Mouse (Mus musculus) neural tube, embryonic 15.5 days (tissue): ENCODE data around the gene Alkbh7. TPM values are rescaled to one million over a fixed set of nuclear protein-coding genes. Genes with fewer than 3 reads are reported as not detected.

Experiments used
- ATAC-seq: fragments of 200-750 bp; cut with Nextera tagmentation; 2 replicates; pipeline ENCODE4 v1.8.0; 2017; ENCODE audit warnings: mild to moderate bottlenecking, moderate TSS enrichment, moderate library complexity; ENCODE audit not compliant: low FRiP score
- H3K27ac ChIP-seq: fragments of 300-500 bp; sonication (generic); replicated peaks from 2 replicates; pipeline ENCODE4 v1.5.1; 2015; ENCODE audit warnings: mild to moderate bottlenecking, inconsistent platforms
- H3K27me3 ChIP-seq: fragments of 300-500 bp; sonication (generic); replicated peaks from 2 replicates; pipeline ENCODE4 v1.6.1; 2015; ENCODE audit warnings: inconsistent platforms
- H3K36me3 ChIP-seq: fragments of 300-500 bp; sonication (generic); 2 replicates; pipeline ENCODE4 v1.6.1; 2015; ENCODE audit warnings: inconsistent platforms
- H3K4me1 ChIP-seq: fragments of 300-500 bp; sonication (generic); 2 replicates; pipeline ENCODE4 v1.6.1; 2015; ENCODE audit warnings: inconsistent platforms
- H3K4me2 ChIP-seq: fragments of 300-500 bp; sonication (generic); 2 replicates; pipeline ENCODE4 v1.6.1; 2015; ENCODE audit warnings: inconsistent platforms, mild to moderate bottlenecking, moderate library complexity
- H3K4me3 ChIP-seq: fragments of 300-500 bp; sonication (generic); replicated peaks from 2 replicates; pipeline ENCODE4 v1.5.1; 2015; ENCODE audit warnings: mild to moderate bottlenecking, inconsistent platforms
- H3K9ac ChIP-seq: fragments of 300-500 bp; sonication (generic); replicated peaks from 2 replicates; pipeline ENCODE4 v1.6.1; 2015; ENCODE audit warnings: mild to moderate bottlenecking, inconsistent platforms
- H3K9me3 ChIP-seq: fragments of 300-500 bp; sonication (generic); replicated peaks from 2 replicates; pipeline ENCODE4 v1.6.1; 2016; ENCODE audit warnings: inconsistent platforms
- WGBS: fragments of 180-500 bp; shearing (Covaris S2); methylation state at CpG from one replicate; pipeline ENCODE4 v1.1.7; 2015; ENCODE audit warnings: mixed read lengths; 5-methylcytosine and 5-hydroxymethylcytosine counted together
- polyA plus RNA-seq: library from polyadenylated mRNA; unstranded; fragments of >200 nt; fragmentation: Nextera tagmentation; extraction: Ambion mirVana; gene quantifications from 2 replicates; pipeline ENCODE4 v1.2.1, GENCODE M21; 2015

Alkbh7 gene
- polyA plus RNA-seq, 1 experiment from 2014 or later: 59.4 TPM

DNA sequence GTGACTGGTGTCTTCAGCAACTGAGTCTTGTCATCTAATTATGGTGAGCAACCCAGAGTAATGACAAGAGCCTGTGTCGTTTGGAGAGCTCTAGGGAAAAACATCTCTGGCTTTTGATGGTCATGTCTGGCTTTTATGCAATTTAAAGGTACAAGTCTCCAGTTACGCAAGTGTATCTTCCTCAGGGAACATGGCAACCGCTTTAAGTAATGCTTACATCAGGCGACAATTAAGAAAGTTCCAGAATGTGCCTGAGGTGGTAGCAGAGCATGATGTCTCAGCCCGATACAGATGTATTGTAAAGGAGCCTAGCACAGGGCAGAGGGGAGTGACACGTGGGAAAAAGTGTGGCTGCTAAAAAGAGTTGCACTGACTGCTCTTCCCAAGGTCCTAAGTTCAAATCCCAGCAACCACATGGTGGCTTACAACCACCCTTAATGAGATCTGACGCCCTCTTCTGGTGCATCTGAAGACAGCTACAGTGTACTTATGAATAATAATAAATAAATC, 8.2 kb upstream of the Alkbh7 start:
- Histone ChIP-seq H3K9me3 (no peaks in the 10 kb centered on the region), H3K36me3 (peaks cover 18% of the 10 kb centered on the region), H3K4me3 (peak overlapping the region; percentile 91), H3K27me3 (no peaks in the 10 kb centered on the region), H3K4me2 (peak overlapping the region; percentile 81), H3K27ac (peak overlapping the region; percentile 86), H3K4me1 (peaks cover 22% of the 10 kb centered on the region), H3K9ac (peak overlapping the region; percentile 89; the same call in 1 of the 2 replicates)
- ATAC-seq: no peak
- WGBS: 69% methylated on average over 7 of the region's 7 CpGs

GRCm38 (mm10) chr17:56989467-56990114, 7.5 kb upstream of the Alkbh7 start:
- Histone ChIP-seq H3K4me3 (peak overlapping the region; percentile 91), H3K4me2 (peak overlapping the region; percentile 81), H3K36me3 (peaks cover 24% of the 10 kb centered on the region), H3K9me3 (no peaks in the 10 kb centered on the region), H3K4me1 (peaks cover 22% of the 10 kb centered on the region), H3K27ac (peak overlapping the region; percentile 86), H3K9ac (peak overlapping the region; percentile 89), H3K27me3 (no peaks in the 10 kb centered on the region)
- ATAC-seq: peak; percentile 94
- 2% methylated on average over 25 of the region's 25 CpGs for WGBS

DNA sequence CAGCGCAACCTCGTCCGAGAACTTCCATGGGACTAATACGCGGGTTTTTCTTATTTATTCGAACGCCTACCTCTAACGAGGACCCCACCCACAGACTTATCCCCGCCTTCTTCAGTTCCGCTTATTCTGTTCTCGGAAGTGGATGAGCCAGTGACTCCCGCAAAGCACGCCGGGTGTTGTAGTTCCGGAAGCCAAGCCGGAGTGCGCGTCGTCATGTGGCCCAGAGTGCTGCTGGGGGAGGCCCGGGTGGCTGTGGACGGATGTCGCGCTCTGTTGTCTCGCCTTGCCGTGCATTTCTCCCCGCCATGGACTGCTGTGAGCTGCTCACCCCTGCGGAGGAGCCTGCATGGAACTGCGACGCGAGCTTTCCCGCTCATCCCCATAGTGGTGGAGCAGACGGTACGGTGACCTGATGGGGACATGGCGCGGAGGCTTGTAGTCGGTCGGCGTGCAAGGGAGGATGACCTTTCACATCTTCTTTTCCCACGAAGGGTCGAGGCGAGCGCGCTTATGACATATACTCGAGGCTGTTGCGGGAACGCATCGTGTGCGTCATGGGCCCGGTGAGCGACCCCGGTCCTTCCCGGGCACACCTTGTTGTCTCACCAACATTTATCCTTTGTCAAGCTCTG, 6.9 kb upstream of the Alkbh7 start, which contains the start of gene Clpp:
Gene Clpp (plus strand): TSS at position 191 of the 632 bp plus-strand sequence.
- H3K9me3 ChIP-seq: no peaks in the 10 kb centered on the region
- peak; percentile 96 for ATAC-seq
- under 1% methylated on average over 52 of the region's 52 CpGs for WGBS

DNA sequence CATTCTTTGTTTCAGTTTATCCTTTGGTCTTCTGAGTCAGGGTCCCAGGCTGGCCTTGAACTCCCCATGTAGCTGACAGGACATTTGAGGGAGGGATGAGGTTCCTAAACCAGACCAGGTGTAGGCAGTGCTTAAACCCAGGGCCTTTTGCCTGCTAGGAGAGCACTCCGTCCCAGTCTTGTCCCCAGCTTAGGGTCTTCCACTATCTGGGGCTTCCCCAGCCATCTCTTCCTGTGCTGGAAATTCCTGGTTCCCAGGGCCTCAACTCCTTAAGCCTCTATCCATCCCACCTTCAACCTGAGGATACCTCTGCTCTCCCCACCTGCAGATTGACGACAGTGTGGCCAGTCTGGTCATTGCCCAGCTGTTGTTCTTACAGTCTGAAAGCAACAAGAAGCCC, 6.2 kb upstream of the Alkbh7 start:
- peak overlapping the region; percentile 91 for H3K4me3 ChIP-seq
- no peak for ATAC-seq
- peak overlapping the region; percentile 81 for H3K4me2 ChIP-seq
- H3K4me1 ChIP-seq: peaks cover 22% of the 10 kb centered on the region
- peak overlapping the region; percentile 89 for H3K9ac ChIP-seq
- no peaks in the 10 kb centered on the region for H3K9me3 ChIP-seq
- 77% methylated on average over 2 of the region's 2 CpGs for WGBS
- H3K27ac ChIP-seq: no peak overlapping the region
- H3K36me3 ChIP-seq: peaks cover 37% of the 10 kb centered on the region
- no peaks in the 10 kb centered on the region for H3K27me3 ChIP-seq

More for the DNA sequence above, 6.9 kb upstream of the Alkbh7 start, which contains the start of gene Clpp:
- Histone ChIP-seq H3K4me1 (peaks cover 22% of the 10 kb centered on the region), H3K27ac (peak within 1 kb of the TSS; percentile 86), H3K27me3 (no peaks in the 10 kb centered on the region), H3K4me2 (peak within 1 kb of the TSS; percentile 81), H3K9ac (peak within 1 kb of the TSS; percentile 89), H3K4me3 (peak within 1 kb of the TSS; percentile 91), H3K36me3 (peaks cover 29% of the 10 kb centered on the region)

GRCm38 (mm10) chr17:56995046-56995445, 2.1 kb upstream of the Alkbh7 start:
- ATAC-seq: no peak
- H3K9me3 ChIP-seq: no peaks in the 10 kb centered on the region
- H3K4me2 ChIP-seq: no peak overlapping the region
- 94% methylated on average over 8 of the region's 8 CpGs for WGBS
- H3K27ac ChIP-seq: no peak overlapping the region
- H3K4me3 ChIP-seq: no peak overlapping the region
- H3K9ac ChIP-seq: no peak overlapping the region
- H3K36me3 ChIP-seq: peaks cover 47% of the 10 kb centered on the region
- H3K27me3 ChIP-seq: no peaks in the 10 kb centered on the region
- H3K4me1 ChIP-seq: peaks cover 39% of the 10 kb centered on the region

DNA sequence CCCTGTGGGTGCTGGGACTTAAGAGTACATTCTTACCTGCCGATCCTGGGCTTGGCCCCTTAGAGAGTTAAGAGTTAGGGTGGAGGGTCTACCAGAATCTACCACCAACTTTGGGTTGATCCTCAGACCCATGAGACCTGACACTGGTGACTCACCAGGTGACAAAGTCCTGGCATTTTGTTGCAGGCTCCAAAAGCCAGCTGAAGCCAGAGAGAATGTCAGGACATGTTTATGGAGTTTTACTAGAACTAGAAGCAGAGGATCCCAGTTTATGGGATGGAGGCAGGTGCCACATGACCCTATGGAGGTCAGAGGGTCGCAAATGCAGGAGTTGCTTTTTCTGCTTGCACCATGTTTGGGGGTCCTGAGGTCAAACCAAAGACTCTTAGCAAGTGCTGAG, 633 bp upstream of the Alkbh7 start:
- Histone ChIP-seq H3K9me3 (no peaks in the 10 kb centered on the region), H3K4me1 (peaks cover 31% of the 10 kb centered on the region), H3K4me3 (peak overlapping the region; percentile 84; the same call in 1 of the 2 replicates), H3K4me2 (peak overlapping the region; percentile 78), H3K36me3 (peaks cover 55% of the 10 kb centered on the region), H3K9ac (no peak overlapping the region), H3K27ac (no peak overlapping the region), H3K27me3 (no peaks in the 10 kb centered on the region)
- WGBS: 77% methylated on average over 2 of the region's 2 CpGs
- no peak; the same call in 1 of the 2 replicates for ATAC-seq

GRCm38 (mm10) chr17:56999414-56999813, 2.3 kb downstream of the Alkbh7 start:
- H3K9ac ChIP-seq: no peak overlapping the region
- no peaks in the 10 kb centered on the region for H3K9me3 ChIP-seq
- WGBS: 94% methylated on average over 9 of the region's 9 CpGs
- peaks cover 55% of the 10 kb centered on the region for H3K36me3 ChIP-seq
- H3K4me1 ChIP-seq: peaks cover 20% of the 10 kb centered on the region
- H3K4me3 ChIP-seq: no peak overlapping the region
- no peak overlapping the region for H3K27ac ChIP-seq
- no peak for ATAC-seq
- H3K4me2 ChIP-seq: no peak overlapping the region
- no peaks in the 10 kb centered on the region for H3K27me3 ChIP-seq

DNA sequence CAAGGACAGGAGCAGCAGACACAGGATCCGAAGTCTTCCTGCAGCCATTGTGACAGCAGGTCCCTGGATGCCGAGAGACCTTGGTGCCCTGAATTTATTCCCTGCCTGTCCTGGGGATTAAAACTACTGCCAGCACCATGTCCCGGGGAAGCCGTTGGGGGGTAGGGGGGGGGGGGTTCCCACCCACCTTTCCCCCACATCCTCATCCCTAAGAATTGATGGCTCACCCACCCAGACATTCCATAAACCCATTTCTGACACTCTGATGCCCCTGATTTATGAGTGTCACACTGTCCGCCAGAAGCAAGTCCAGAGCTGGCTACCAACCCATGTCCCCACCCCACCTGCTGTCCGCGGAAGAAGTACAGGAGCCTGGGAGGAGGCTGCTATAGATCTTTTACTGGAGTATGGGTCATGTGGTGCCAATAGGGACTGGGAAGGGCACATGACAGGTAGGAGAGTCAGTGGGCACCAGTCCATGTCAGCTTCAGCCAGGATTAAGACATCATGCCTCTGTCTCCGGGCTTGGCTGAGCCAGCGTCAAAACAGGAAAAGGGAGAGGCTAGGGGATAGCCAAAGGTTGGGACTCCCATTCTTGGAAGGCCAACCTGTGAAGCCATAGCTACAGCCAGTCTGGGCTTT, 3.0 kb downstream of the Alkbh7 start, which contains the start of gene Pspn:
Gene Pspn (minus strand): TSS at position 51 of the 642 bp plus-strand sequence.
- no peak for ATAC-seq
- Histone ChIP-seq H3K27me3 (no peaks in the 10 kb centered on the region), H3K9ac (no peak within 1 kb of the TSS), H3K9me3 (no peaks in the 10 kb centered on the region), H3K4me3 (no peak within 1 kb of the TSS), H3K36me3 (peaks cover 55% of the 10 kb centered on the region), H3K4me2 (no peak within 1 kb of the TSS), H3K4me1 (peaks cover 20% of the 10 kb centered on the region), H3K27ac (no peak within 1 kb of the TSS)
- WGBS: 84% methylated on average over 9 of the region's 9 CpGs

DNA sequence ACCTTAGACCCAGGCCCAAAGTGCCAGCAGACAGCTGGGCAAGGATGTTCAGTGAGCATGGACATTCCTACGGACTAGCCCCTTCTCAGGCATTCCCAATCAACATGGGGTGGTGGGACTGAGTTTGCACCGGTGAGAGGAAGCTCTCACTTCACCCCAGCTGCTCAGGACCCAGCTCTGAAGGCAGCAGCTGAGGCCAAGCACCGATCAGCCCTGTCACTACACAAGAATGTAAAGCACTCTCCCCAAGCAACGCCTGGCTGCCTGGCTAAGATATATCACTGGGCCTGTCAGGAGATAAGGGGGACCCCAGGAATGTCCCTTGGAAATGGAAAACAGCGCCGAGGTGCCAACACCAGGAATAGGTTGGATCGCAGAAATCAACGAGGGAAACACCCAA, 4.1 kb downstream of the Alkbh7 start:
- no peak for ATAC-seq
- H3K27me3 ChIP-seq: no peaks in the 10 kb centered on the region
- no peak overlapping the region for H3K4me2 ChIP-seq
- peaks cover 56% of the 10 kb centered on the region for H3K36me3 ChIP-seq
- no peaks in the 10 kb centered on the region for H3K9me3 ChIP-seq
- H3K9ac ChIP-seq: no peak overlapping the region
- peaks cover 20% of the 10 kb centered on the region for H3K4me1 ChIP-seq
- 77% methylated on average over 8 of the region's 8 CpGs for WGBS
- no peak overlapping the region for H3K4me3 ChIP-seq
- H3K27ac ChIP-seq: no peak overlapping the region

GRCm38 (mm10) chr17:57003994-57004393, 6.9 kb downstream of the Alkbh7 start:
- WGBS: 95% methylated on average over 7 of the region's 7 CpGs
- H3K27ac ChIP-seq: no peak overlapping the region
- no peak for ATAC-seq
- no peaks in the 10 kb centered on the region for H3K27me3 ChIP-seq
- H3K9me3 ChIP-seq: no peaks in the 10 kb centered on the region
- H3K9ac ChIP-seq: no peak overlapping the region
- H3K4me1 ChIP-seq: no peaks in the 10 kb centered on the region
- no peak overlapping the region for H3K4me3 ChIP-seq
- H3K4me2 ChIP-seq: no peak overlapping the region
- peaks cover 80% of the 10 kb centered on the region for H3K36me3 ChIP-seq

DNA sequence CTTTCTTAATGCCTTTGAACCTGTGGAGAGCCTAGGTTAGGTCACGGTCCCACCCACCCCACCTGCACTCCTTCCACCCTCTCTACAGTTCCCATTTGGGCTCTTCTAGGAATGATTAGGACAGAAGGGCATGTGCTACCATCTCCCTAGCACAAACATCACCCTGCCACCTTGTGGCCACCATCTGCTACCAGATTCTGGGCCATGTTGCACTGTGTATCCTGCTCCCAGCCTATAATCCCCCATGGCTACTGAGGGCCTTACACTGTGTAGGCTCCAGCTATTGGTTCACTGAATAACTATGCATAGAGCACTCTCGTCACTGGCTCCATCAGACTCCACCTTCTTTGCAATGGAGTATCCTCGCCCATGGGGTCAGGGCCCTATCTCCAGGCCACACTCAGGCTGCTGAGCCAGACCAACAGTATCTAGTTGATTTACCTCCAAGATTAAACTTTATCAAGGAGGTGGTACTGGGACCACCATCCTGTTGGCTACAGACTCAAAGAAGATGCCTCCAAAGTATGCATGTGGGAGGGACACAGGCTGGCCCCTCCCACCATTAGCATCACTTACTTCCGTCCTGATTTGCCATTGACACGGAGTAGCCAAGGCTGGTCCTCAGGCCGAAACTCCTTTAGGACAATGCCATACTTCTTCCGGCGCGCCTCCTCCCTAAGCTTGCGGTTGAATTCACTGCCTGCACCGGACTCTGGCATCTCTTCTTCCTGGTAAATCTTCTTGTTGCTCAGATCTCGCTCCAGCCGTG, 10.2 kb downstream of the Alkbh7 start:
- Histone ChIP-seq H3K4me1 (peaks cover 21% of the 10 kb centered on the region), H3K36me3 (peaks cover 69% of the 10 kb centered on the region)
- 95% methylated on average over 13 of the region's 13 CpGs for WGBS

More for the DNA sequence above, 10.2 kb downstream of the Alkbh7 start:
- ATAC-seq: no peak
- no peaks in the 10 kb centered on the region for H3K9me3 ChIP-seq
- no peak overlapping the region for H3K4me2 ChIP-seq
- H3K27me3 ChIP-seq: no peaks in the 10 kb centered on the region
- H3K27ac ChIP-seq: no peak overlapping the region
- no peak overlapping the region for H3K9ac ChIP-seq
- H3K4me3 ChIP-seq: no peak overlapping the region
